Mouse (Mus musculus) retina, adult 2 months (tissue): ENCODE results near the gene Ppfia4.

Source experiments
- DNase-seq: peaks from one replicate; pipeline ENCODE4 v3.0.0-alpha.2; 2012; ENCODE audit warnings: low read depth, low spot score

Ppfia4 gene

GRCm38 (mm10) chr1:134298636-134299411 is 33.9 kb downstream of the Ppfia4 start:
- no peak for DNase-seq

- DNase-seq = no peak
These were observed 35.5 kb downstream of the Ppfia4 start for GRCm38 (mm10) chr1:134297265-134297664.

- DNase-seq = no peak
These were observed 38.8 kb downstream of the Ppfia4 start for GRCm38 (mm10) chr1:134293738-134294604.

- DNase-seq = no peak
These were observed 39.5 kb downstream of the Ppfia4 start for GRCm38 (mm10) chr1:134293276-134293675.

GRCm38 (mm10) chr1:134292601-134293000 is 40.1 kb downstream of the Ppfia4 start:
- no peak for DNase-seq

GRCm38 (mm10) chr1:134292073-134292472 is 40.7 kb downstream of the Ppfia4 start:
- DNase-seq = no peak

GRCm38 (mm10) chr1:134291555-134291954 is 41.2 kb downstream of the Ppfia4 start:
- no peak for DNase-seq

GRCm38 (mm10) chr1:134290909-134291308 is 41.8 kb downstream of the Ppfia4 start:
- no peak for DNase-seq

- DNase-seq = no peak
These were observed 42.4 kb downstream of the Ppfia4 start for GRCm38 (mm10) chr1:134290300-134290699.

GRCm38 (mm10) chr1:134289598-134290099 is 43.1 kb downstream of the Ppfia4 start, which contains the start of gene Myog:
Gene Myog (plus strand): TSS chr1:134289989.
- DNase-seq = no peak

- no peak for DNase-seq
These were observed 44.5 kb downstream of the Ppfia4 start for GRCm38 (mm10) chr1:134288239-134288638.

- no peak for DNase-seq
These were observed 47.1 kb downstream of the Ppfia4 start for GRCm38 (mm10) chr1:134285458-134286120.

- no peak for DNase-seq
These were observed 49.6 kb downstream of the Ppfia4 start for GRCm38 (mm10) chr1:134283108-134283507.

- DNase-seq = no peak
These were observed 50.4 kb downstream of the Ppfia4 start for GRCm38 (mm10) chr1:134282342-134282741.

GRCm38 (mm10) chr1:134281563-134281962 is 51.2 kb downstream of the Ppfia4 start:
- no peak for DNase-seq

- DNase-seq = no peak
These were observed 52.6 kb downstream of the Ppfia4 start for GRCm38 (mm10) chr1:134280174-134280573.

- no peak for DNase-seq
These were observed 55.9 kb downstream of the Ppfia4 start for GRCm38 (mm10) chr1:134276823-134277222.

- no peak for DNase-seq
These were observed 56.9 kb downstream of the Ppfia4 start for GRCm38 (mm10) chr1:134275616-134276464.

GRCm38 (mm10) chr1:134274483-134274920 is 58.2 kb downstream of the Ppfia4 start:
- DNase-seq = no peak

GRCm38 (mm10) chr1:134273493-134274395 is 59.0 kb downstream of the Ppfia4 start:
- DNase-seq = no peak
